Mouse (Mus musculus) CH12.LX (cell line): ENCODE results near the gene Mknk2.

Source experiments
- CHD2 ChIP-seq: IDR thresholded peaks from 2 replicates; pipeline ENCODE4 v1.6.1; 2011; ENCODE audit warnings: low read length, improper control_type of control experiment
- CTCF ChIP-seq, 2 experiments: IDR thresholded peaks in 1 of 2; conservative IDR thresholded peaks in 1 of 2; 2 replicates each; pipeline ENCODE4 v1.5.1; 2011 to 2012; ENCODE audit warnings: low read depth in 2 of 2, low read length in 2 of 2, improper control_type of control experiment in 1 of 2, inconsistent platforms in 1 of 2, mild to moderate bottlenecking in 1 of 2, moderate library complexity in 1 of 2
- HCFC1 ChIP-seq: IDR thresholded peaks from 2 replicates; pipeline ENCODE4 v1.6.1; 2012; ENCODE audit warnings: low read depth, mild to moderate bottlenecking, inconsistent platforms, low read length, improper control_type of control experiment
- POLR2A ChIP-seq: IDR thresholded peaks from 2 replicates; pipeline ENCODE4 v1.6.1; 2011; ENCODE audit warnings: low read depth, mild to moderate bottlenecking, improper control_type of control experiment, low read length
- TCF12 ChIP-seq: IDR thresholded peaks from 2 replicates; pipeline ENCODE4 v1.6.1; 2014; ENCODE audit warnings: low read depth, mild to moderate bottlenecking, inconsistent platforms, low read length, improper control_type of control experiment

GRCm38 (mm10) chr10:80621940-80622660 is 55.8 kb downstream of the Mknk2 start:
- TF ChIP-seq CHD2 (no peak), POLR2A (peak; percentile 68), CTCF (conservative IDR thresholded peaks at IDR 0.05 in 1 of 2, IDR thresholded peaks at IDR 0.05 in 1 of 2; ENCODE audit: low read depth in 2 of 2, low read length in 2 of 2) (no peak), HCFC1 (peak; percentile 78), TCF12 (peak; percentile 11; the same call in 1 of the 2 replicates)
